Mouse (Mus musculus): Measurements from ENCODE around the gene Slc52a3.
"Not testable (repeated sequence)": the region's sequence is repeated elsewhere in the genome, so short reads cannot be mapped to it uniquely, and the experiment has no call there.

- TF ChIP-seq CTCF, EP300 (IDR thresholded peaks at IDR 0.05; ENCODE audit: low read depth): not testable (repeated sequence)
Observed at GRCm38 (mm10) chr2:151997190-151997575, 872 bp downstream of the Slc52a3 start.
